Mouse (Mus musculus) lung, postnatal 4 days (tissue): Measurements from ENCODE around the gene Ttf2.

ENCODE experiments used
- DNase-seq, 2 experiments: peaks; one replicate each; pipeline ENCODE4 v3.0.0; 2021

Gene Ttf2

DNA sequence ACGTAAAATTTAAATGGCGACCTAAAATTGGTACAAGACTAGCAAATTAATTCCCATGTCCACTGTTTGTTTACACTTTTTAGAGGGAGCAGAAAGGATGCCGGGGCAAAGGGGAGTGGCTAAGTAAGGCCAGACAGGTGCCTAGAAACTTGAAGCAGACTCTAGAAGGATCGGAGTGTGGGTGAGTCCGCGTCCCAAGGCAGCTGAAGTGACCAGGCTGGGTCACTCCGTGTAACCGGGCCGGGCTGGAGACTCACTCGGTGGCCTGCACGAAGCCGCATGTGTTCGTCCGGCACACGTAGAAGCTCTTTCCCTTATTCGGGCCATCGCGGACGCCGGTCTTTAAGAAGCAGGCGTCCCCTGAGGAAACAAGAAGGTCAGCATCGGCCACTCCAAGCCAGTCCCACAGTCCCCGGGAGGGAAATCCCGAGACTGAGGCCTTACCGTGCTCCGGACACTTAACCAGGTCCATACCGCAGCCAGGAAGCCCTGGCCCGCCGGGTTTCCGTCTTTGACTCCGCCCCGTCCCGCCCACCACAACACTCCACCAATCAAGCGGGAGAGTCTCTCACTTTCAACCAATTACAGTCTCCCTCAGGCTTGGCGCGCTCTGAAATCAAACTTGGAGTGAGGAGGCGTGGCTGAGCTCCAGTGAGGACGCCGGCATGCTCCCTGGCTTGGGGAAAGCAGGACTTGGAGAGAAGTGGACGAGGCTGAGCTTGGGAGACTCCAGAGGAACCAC is at the start of gene Ttf2:
Gene Ttf2, minus strand, starts transcription at position 488 of the 742 bp plus-strand sequence.
- DNase-seq = peak; percentile 93 to 96

- DNase-seq = no peak
These were observed 49.0 kb upstream of the Ttf2 start for GRCm38 (mm10) chr3:101018494-101018893.

- no peak for DNase-seq
These were observed 46.6 kb upstream of the Ttf2 start for GRCm38 (mm10) chr3:101016050-101016449.

DNA sequence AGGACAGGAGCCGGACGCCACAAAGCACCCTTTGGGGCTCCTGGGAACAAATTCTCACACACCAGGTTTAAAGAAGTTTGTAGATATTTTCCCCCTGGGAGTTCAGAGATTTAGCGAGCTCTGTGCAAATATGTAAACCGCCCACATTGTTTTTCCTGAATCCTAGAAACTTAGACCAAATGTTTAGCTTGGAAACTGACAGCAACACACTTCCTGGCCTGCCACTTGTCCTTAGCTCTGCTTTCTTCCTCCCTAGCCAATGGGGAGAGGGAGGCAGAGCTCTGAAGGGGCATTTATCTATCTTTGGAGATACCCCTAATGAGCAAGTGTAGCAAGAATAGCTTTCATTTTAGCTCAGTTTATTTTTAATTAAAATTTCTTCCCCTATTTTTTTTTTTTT is 45.8 kb upstream of the Ttf2 start:
- no peak for DNase-seq

GRCm38 (mm10) chr3:101013536-101013935 is 44.1 kb upstream of the Ttf2 start:
- no peak for DNase-seq

DNA sequence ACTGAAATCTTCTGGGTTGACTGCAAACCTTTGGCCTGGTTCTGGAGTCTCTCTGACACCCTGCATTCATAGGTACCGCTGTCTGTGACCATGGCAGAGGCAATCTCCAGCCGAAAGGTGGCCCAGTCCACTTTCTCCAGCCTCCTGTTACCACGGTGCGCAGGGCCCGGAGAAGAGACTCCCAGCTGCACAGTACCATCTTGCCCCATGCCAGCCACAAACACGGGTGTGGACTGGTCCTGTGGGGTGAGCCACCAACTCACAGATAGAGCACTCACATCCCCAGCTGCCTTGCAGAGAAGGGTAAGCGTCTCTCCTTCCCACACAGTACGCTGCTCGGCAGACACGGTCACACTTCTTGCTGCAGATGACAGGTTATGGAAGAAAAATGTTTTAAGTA is 43.5 kb upstream of the Ttf2 start:
- no peak for DNase-seq

GRCm38 (mm10) chr3:101012597-101012996 is 43.1 kb upstream of the Ttf2 start:
- no peak for DNase-seq

DNA sequence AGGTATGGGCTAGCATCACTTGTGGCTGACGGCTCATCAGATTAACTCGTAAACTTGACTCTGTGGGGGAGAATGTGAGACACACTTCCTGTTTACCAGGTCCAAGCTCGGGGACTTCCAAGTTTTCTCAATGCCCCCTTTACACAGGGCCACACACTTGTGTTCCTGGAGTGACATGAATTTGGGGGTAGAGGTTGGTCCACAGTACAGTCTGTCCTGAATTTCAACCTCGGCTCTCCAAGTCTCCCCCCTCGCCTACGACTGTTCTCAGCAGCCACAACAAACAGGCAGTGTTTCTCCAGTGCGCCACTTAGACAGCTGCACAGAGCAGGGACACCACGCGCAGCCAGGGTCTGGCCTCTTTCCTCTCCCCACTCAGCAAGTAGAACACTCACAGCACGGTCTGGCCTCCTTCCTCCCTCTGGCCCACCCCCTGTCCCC is 42.7 kb upstream of the Ttf2 start:
- DNase-seq = peak; percentile 49 to 61

- no peak for DNase-seq
These were observed 41.7 kb upstream of the Ttf2 start for GRCm38 (mm10) chr3:101011203-101011600.

DNA sequence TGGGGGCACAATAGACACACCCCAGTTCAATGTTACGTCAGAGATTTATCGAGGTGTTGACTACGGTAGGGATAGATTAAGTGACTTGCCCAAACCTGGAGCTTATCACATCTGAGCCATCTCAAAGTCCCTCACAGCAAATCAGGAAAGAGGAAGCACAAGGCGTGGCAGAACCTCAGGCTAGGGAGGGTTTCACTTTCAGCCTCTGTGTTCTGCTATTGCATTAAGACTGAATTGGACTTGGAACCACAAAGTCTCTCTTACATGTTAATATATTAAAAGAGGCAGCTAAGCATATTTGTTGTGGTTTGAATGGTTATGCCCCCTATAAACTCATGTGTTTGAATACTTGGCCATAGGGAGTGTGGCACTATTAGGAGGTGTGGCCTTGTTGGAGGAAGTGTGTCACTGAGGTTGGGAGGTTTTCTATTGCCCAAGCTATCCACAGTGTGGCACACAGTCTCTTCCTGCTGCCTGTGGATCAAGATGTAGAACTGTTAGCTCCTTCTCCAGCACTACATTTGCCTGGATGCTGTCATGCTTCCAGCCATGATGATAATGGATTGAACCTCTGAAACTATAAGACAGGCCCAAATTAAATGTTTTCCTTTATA is 41.2 kb upstream of the Ttf2 start:
- DNase-seq = peak in 1 of 2 experiments; percentile 39

DNA sequence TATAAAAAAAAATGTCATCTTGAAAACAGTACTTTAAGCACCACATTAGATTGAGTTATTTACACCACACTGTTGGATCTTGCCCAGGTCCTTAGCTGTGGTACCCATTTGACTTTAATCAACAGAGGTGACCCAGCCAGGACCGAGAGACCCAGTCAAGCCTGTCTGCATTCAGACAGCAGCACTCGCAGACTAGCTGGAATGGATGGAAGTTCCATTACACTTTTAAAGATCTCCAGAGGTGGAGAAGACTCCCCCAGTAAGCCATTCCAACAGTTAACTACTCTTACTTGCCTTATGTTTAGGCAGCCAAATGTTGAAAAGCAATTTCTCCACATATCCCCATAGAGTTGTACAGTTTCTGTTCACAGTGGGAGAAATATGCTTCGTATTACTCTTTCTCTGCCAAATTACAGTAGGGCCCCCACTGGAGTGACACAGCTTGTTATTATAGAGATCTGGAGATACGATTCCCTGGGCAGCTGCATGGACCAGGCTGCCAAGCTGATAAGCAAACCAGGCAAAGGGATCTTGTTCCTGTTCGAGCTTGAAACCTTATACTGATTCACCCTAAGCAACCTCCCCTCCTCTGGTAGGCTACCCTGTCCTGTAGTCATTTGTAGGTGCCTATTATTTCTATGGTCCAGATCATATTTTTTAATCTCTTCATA is 37.8 kb upstream of the Ttf2 start:
- no peak for DNase-seq

- no peak for DNase-seq
These were observed 35.9 kb upstream of the Ttf2 start for GRCm38 (mm10) chr3:101005392-101005791.

GRCm38 (mm10) chr3:101003575-101004356 is 34.3 kb upstream of the Ttf2 start:
- DNase-seq = no peak

GRCm38 (mm10) chr3:100999732-101000131 is 30.3 kb upstream of the Ttf2 start:
- no peak for DNase-seq

DNA sequence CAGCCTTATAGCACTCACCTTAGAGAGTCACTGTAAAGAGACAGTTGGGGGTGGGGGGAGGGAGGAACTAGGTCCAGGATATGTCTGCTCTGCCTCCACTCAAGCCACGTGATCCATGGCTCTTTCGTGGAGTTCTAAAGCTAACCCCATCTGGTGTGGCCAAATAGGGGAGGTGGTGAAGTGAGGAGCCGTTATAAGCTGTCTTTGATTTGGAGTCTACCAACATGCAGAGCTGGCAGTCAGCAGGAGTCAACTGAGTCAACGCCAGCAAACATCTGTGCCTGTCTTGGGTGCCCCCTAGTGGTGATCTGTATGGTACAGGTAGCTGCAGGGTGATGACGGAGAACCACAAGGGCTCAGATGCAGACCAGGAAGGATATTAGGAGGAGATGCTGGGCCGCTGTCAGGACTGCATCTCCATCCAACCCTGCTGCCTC is 29.5 kb upstream of the Ttf2 start:
- peak; percentile 56 to 84 for DNase-seq

DNA sequence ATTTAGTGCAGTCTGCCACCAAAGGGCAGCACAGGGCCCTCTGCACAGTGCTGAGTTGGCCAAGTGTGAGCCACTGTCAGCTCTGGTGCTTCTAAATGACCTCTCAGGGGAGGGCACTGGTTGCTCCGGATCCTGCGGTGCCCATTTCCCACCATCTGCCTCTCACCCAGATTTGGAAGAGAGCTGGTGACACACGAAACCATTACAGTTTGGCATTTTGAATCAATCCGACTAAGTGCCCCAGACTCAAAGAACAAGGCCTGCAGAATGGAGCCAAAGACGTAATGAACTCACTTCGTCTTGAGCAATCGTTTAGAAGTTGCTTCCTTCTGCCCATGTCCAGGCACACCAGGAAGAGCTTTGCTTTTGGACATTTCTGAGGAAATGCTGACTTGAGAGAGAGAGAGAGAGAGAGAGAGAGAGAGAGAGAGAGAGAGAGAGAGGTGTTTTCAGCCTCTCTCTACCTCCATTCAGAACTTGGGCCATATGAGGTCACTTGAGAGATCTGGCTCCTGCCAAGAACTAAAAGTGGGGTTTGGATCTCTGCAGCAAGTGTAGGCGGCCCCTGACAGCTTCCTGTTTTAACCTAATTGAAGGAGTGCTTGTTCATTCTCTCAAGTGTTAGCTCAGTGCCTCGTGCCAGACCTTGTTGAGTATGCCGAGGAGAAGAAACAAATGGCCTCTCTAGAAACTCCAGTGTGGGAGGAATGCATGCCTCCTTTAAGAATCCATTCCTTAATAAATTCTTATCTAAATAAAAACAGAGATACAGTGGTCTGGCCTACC is 28.5 kb upstream of the Ttf2 start:
- DNase-seq = peak; percentile 79 to 82

DNA sequence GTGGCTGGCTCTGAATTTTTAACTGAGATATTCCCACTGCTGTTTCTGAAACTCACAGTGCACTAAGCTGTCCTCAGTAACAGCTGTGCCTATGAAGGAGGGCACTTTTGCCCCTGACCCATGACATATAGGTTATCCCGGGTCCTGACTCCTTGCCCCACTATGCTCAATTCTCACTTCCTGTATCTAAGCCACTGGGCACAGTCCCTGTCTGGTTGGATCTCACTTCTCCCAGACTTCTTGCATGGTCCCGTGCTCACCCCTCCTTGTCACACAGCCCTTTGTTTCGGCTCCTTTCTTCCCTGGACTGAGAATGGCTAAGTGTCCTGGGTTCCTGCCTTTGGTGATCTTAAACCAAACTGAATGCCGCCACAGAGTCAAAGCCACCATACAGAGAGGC is 24.8 kb upstream of the Ttf2 start:
- peak in 1 of 2 experiments; percentile 24 for DNase-seq

GRCm38 (mm10) chr3:100993718-100994117 is 24.3 kb upstream of the Ttf2 start:
- peak; percentile 66 to 68 for DNase-seq

DNA sequence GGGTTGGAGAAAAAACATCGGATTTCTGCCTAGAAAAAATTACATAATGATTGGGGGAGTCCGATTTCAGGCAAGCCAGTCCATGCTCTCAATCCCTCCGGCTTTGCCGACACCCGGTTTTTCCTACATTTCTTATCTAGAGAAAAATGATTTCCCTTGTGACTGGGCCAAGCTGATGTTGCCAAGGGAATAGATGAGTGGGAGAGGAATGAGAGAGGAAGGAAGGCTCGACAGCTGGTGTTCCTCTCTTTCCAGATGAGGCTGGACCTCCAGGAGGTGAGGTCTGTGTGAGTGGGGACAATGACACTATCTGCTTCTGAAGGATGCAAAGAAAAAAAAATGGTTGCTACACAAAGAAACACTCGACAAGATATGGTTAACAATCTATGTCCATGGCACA is 23.7 kb upstream of the Ttf2 start:
- DNase-seq = no peak

GRCm38 (mm10) chr3:100990231-100990630 is 20.8 kb upstream of the Ttf2 start:
- no peak for DNase-seq

DNA sequence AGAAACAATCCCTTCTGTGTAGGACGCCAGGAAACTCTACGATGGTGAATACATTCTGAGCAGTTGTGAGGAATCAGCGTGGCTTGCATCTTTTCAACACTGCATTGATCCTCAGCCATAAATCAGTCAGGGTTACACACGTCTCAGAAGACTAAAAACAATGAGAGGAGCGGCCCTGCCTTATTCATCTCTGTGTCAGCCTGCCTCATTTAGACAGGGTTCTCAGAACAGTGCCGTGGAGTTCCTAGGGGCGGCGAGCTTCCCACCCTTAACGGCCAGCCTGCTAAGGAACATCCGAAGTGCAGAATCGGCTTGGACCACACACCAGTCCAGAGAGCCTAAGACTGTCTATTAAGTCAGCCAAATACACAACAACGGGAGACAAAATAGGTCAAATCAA is 20.0 kb upstream of the Ttf2 start:
- no peak for DNase-seq

DNA sequence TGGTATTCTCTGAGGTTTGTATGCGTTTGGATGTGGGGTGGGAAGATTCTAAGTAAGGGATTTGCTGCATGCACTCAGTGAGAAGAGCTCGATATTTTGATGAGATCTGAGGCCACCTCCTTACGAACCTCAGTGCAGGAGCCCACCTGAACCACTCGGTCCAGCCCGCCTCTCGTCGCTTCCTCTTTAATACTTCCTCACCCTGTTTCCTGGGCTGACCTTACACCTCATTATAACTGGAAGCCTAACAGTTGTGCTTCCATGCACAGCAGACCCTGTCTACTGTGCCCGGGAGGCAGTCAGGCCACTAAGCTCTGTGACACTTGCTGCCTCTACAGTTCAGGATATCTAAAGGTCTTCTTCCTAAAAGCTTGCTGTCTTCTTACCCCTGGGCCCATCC is 9.8 kb upstream of the Ttf2 start:
- DNase-seq = peak in 1 of 2 experiments; percentile 40
